Mouse (Mus musculus) ovary, adult 10 weeks (tissue): Measurements from ENCODE around the gene Prss57. TPM values are rescaled to one million over a fixed set of nuclear protein-coding genes. Genes with fewer than 3 reads are reported as not detected.

ENCODE experiments used
- polyA plus RNA-seq: library from polyadenylated mRNA; stranded (reverse); fragments of 350-450 nt; fragmentation: Illumina TruSeq; extraction: RNeasy Lipid Tissue Mini Kit (QIAGEN cat#74804); gene quantifications from one replicate; pipeline ENCODE4 v1.2.3, GENCODE M21; 2014

The Prss57 gene
- not detected for polyA plus RNA-seq

DNA sequence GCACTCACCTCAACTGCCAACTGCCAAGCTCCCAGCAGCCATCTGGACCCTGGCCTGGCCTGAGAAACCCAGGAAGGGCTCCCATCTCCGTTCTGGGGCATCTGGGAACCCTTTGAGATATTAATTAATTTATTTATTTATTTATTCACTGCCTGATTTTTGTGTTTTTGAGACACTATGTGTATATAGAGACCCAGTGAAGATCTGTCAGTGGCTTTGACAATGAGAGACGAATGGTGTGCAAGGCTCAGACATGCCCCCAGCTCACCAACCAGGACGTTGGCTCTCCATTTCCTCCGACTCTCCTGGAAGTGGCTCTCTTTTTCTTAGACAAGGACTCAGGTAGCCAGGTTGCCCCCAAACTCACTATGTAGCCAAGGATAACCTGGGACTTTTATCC is at the start of gene Prss57:
TSS of gene Prss57 (minus strand) at position 101 of the 400 bp plus-strand sequence.

DNA sequence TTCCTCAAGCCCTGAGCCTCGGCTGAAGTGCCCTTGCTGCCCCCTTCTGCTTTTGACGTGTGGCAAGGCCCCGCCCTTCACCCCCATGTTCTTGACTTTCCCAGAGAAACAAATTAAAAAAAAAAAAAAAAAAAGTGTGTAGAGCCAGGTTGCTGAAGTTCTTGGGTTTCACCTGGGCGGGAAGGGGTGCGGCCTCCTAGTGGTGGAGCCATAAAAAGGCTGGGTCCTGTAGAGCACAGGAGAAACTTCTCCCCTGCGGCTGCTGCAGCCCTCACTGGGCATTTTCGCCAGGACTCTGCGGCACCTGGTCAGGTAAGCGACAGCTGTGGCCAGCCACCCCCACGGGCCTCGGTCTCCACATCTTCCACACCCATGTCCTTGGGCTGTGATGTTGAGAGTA is 30.0 kb upstream of the Prss57 start, which contains the start of gene Misp:
TSS of gene Misp (plus strand) at position 208 of the 400 bp plus-strand sequence.

DNA sequence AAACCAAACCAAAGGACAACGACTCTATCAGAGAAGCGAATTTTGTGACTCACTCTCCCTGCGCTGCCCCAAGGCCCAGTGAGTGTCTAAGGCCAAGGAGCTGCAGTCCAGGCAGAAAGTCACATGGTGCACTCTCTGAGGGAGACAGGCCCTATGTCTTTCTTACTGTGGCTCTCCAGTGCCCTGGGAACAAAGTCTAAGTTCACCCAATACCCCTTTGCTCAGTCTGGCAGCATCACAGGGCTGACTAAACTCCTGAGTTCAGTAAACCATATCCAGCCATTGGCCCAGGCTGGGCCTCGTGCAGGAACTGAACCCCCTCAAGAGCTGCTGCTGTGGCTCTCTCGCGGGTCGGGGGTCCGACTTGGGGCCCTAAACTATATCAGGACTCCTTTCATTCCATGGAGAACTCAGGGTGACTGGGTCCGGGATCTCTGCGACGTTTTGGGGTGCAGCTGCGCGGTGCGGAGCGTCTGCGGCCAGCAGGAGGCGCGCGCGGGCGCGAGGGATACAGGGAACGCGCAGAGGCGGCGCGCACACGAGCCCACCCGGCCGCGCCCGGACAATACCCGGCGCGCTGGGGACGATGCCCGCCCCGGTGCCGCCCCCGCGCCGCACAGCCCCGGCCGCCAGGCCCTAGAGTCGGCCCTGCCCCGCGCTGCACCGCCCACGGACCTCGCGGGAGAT is 2.4 kb upstream of the Prss57 start, which contains the start of gene Palm:
TSS of gene Palm (plus strand) at position 522 of the 687 bp plus-strand sequence.

DNA sequence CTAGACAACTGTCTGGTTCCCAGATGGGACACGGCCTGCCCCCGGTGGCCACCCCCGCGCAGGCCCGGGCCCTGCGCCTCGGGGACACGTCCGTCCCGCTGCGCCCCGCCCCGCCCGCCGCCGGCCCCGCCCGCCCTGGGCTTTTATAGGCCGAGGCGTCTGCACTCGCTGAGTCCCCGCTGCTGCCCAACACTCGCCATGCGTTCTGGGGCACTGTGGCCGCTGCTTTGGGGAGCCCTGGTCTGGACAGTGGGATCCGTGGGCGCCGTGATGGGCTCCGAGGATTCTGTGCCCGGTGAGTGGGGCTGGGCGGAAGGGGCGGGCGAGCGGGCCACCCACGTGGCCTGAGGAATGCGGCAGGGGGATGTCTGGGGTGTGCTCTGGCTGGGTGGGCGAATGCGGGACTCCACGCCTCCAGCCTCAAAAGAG is 13.6 kb downstream of the Prss57 start, which contains the start of gene Fstl3:
TSS of gene Fstl3 (plus strand) at position 170 of the 429 bp plus-strand sequence.

DNA sequence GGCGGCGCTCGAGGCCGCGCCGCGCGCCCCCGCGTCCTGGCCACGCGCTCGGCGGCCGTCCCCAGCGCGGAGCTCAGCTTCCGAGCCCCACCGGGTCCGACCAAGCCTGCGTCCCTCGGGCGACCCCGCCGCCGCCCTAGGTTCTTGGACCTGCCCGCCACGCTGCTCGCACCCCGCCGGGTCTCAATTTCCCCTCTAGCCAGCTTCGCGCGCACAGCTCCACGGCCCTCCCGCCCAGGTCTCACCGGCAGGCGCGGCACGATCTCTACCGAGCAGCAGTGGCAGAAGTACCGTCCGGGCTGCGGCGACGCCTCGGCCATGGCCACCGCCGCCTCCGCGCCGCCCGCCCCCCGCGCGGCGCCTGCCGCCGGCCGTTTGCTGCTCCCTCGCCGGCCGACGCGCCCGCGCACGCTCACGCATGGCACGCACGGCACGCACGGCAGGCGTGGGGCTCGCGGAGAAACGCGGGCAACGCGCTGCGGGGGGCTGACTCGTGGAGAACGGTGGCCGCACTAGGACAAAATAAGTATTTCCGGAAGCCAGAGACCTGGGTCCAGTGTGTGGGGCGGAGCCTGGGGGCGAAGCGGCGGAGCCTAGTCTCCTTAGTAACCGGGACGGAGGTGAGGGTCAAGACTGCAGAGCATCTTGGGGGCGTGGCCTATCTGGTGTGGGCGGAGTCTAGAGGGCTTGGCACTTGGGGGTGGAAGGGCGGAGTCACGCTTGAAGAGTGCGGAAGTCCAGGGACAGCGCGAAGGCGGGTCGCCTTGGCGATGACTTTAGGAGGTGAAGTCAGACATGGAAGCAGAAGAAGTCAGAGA is 24.0 kb downstream of the Prss57 start, which contains the start of gene Rnf126:
TSS of gene Rnf126 (minus strand) at position 445 of the 818 bp plus-strand sequence.

DNA sequence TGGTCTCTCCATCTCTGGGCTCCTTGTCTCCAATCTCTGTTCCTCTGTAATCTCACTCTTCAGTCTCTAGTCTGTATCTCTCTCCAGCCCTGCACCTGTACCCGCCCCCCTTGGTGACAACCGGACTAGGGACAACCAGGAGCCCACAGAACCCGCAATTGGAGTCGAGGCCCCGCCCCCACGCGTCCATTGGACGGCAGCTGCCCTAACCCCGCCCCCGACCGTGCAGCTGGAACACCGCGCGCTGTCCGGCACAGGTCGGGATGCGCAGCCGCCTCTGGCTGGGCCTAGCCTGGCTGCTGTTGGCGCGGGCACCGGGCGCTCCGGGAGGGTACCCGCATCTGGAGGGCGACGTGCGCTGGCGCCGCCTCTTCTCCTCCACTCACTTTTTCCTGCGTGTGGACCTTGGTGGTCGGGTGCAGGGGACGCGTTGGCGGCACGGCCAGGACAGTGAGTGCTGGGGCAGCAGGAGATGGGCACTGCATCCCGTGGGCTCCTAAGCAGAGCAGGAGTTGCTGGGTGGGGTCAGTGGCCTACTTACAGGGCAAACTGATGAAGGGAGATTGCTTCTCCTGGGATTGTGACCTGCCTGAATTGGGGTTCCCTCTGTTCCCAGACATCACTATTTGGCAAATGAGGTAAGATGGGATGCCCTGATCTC is 35.8 kb downstream of the Prss57 start, which contains the start of gene Fgf22:
TSS of gene Fgf22 (plus strand) at position 221 of the 661 bp plus-strand sequence.

DNA sequence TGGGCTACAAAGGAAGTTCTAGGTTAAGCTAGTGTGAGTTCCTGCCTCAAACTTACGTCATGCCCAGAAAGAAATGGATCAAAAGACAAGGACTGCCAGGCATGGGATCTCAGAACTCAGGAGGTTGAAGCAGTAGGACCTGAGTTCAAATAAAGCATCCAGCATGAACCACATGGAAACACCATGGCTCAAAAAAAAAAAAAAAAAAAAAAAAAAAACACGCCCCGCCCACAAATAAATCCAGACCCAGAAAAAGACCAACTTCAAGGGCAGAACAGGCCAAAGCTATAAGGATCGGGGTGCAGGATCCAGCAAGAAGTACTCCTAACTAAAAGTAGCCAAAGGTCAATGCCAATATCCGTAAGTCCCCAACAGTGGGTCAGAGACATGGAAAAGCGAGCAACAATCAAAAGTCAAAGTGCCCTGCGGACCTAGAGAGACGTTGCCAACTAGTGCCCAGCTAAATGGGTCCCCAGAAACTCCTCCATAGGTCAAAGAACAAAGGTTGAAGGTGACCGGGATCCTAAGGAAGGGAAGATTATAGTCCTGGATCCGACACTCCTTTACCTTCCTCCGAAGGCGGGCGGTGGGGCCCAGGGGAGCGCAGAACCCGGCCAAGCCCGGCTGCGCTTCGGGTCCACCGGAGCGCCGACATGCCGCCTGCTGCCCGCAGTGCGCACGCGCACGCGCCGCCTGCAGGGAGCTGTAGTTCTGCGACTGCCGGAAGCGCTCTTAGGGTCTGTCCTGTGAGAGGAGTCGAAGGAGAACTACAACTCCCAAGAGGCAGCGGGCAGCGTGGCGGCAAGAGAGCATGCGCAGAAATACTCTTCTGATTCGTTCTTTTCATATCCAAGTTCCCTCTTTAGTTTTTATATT is 44.6 kb downstream of the Prss57 start, which contains the start of gene Polrmt:
TSS of gene Polrmt (minus strand) at position 684 of the 876 bp plus-strand sequence.

Other genes starting within 250 kb of the Prss57 start
- gene Mier2, start 235.8 kb downstream of the Prss57 start, polyA plus RNA-seq = not detected
- gene Theg, start 203.6 kb downstream of the Prss57 start, polyA plus RNA-seq = not detected
- gene C2cd4c, start 176.9 kb downstream of the Prss57 start, polyA plus RNA-seq = not detected
- gene Shc2, start 153.0 kb downstream of the Prss57 start, polyA plus RNA-seq = 1.7 TPM
- gene Odf3l2, start 145.2 kb downstream of the Prss57 start, polyA plus RNA-seq = not detected
- not detected for gene Madcam1, start 126.4 kb downstream of the Prss57 start, polyA plus RNA-seq
- not detected for gene Tpgs1, start 121.6 kb downstream of the Prss57 start, polyA plus RNA-seq
- not detected for gene Cdc34, start 108.8 kb downstream of the Prss57 start, polyA plus RNA-seq
- gene Gzmm, start 101.9 kb downstream of the Prss57 start, polyA plus RNA-seq = not detected
- gene Bsg, start 86.5 kb downstream of the Prss57 start, polyA plus RNA-seq = 239 TPM
- 0.20 TPM for gene Hcn2, start 74.3 kb downstream of the Prss57 start, polyA plus RNA-seq
- not detected for gene Polrmt, start 44.4 kb downstream of the Prss57 start, polyA plus RNA-seq
- not detected for gene Fgf22, start 35.9 kb downstream of the Prss57 start, polyA plus RNA-seq
- 0.29 TPM for gene Rnf126, start 24.0 kb downstream of the Prss57 start, polyA plus RNA-seq
- gene Fstl3, start 13.7 kb downstream of the Prss57 start, polyA plus RNA-seq = 1.2 TPM
- 0.77 TPM for gene Palm, start 2.6 kb upstream of the Prss57 start, polyA plus RNA-seq
- not detected for gene Misp, start 30.0 kb upstream of the Prss57 start, polyA plus RNA-seq
- 114 TPM for gene Ptbp1, start 63.5 kb upstream of the Prss57 start, polyA plus RNA-seq
- gene Prtn3, start 83.5 kb upstream of the Prss57 start, polyA plus RNA-seq = not detected
- not detected for gene Plppr3, start 83.7 kb upstream of the Prss57 start, polyA plus RNA-seq
- not detected for gene Elane, start 95.3 kb upstream of the Prss57 start, polyA plus RNA-seq
- 1.5 TPM for gene Cfd, start 99.9 kb upstream of the Prss57 start, polyA plus RNA-seq
- 0.37 TPM for gene Med16, start 118.0 kb upstream of the Prss57 start, polyA plus RNA-seq
- not detected for gene Gm26602, start 119.9 kb upstream of the Prss57 start, polyA plus RNA-seq
- gene Kiss1r, start 126.0 kb upstream of the Prss57 start, polyA plus RNA-seq = not detected
- gene R3hdm4, start 130.2 kb upstream of the Prss57 start, polyA plus RNA-seq = 8.0 TPM
- 3.3 TPM for gene Arid3a, start 136.1 kb upstream of the Prss57 start, polyA plus RNA-seq
- gene Wdr18, start 169.2 kb upstream of the Prss57 start, polyA plus RNA-seq = 1.2 TPM
- not detected for gene Grin3b, start 179.8 kb upstream of the Prss57 start, polyA plus RNA-seq
- gene Tmem259, start 193.4 kb upstream of the Prss57 start, polyA plus RNA-seq = not detected
- 10.0 TPM for gene Cnn2, start 197.6 kb upstream of the Prss57 start, polyA plus RNA-seq
- 0.14 TPM for gene Abca7, start 205.5 kb upstream of the Prss57 start, polyA plus RNA-seq
- gene Arhgap45, start 225.7 kb upstream of the Prss57 start, polyA plus RNA-seq = not detected
- 0.51 TPM for gene Polr2e, start 248.8 kb upstream of the Prss57 start, polyA plus RNA-seq